Mouse (Mus musculus): ENCODE measurements around the gene BC025920. TPM values are rescaled to one million over a fixed set of nuclear protein-coding genes. Genes with fewer than 3 reads are reported as not detected.
A peak's percentile ranks its signal among the peaks of the same experiment; 100 is the strongest.

Gene BC025920
- polyA plus RNA-seq, 1 experiment from 2014 or later: 1.4 TPM

DNA sequence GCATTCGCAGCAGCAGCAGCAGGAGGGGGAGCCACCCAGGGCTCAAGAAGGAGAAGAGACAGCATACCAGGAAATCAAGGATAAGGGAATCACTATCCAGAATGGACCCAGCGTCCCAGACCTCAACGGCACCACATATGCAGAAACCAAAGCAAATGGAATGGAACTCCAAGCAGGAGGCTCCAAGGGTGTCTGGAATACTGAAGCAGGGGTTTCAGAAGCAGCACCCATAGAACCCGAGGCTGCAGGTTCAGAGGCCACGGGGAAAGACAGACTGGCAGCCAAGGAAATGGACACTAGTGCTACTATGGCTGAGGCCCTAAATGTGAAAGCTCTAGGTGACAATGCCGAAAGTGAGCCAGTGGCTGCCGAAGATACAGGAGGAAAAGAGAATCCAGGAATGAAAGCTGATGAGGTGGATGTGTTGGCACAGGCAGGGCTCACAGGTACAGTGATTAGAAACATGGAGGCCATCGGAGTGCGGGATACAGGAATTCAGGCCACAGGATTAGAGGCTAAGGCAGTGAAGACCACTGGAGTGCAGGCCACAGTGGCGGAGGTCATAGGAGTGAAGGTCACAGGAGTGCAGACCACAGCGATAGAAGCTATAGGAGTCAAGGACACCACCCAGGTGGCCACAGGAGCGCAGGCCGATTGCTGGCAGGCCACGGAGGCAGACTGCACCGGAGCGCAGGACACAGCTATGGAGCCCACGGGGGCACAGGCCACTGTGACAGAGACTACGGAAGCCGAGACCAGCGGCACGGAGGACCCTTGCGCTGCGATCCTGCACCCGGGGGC, 36.8 kb downstream of the BC025920 start:
- 24% methylated on average over 24 of the region's 24 CpGs for WGBS
- no peak for DNase-seq (ENCODE audit: low spot score)
- no peaks in the 10 kb centered on the region for H3K36me3 ChIP-seq

DNA sequence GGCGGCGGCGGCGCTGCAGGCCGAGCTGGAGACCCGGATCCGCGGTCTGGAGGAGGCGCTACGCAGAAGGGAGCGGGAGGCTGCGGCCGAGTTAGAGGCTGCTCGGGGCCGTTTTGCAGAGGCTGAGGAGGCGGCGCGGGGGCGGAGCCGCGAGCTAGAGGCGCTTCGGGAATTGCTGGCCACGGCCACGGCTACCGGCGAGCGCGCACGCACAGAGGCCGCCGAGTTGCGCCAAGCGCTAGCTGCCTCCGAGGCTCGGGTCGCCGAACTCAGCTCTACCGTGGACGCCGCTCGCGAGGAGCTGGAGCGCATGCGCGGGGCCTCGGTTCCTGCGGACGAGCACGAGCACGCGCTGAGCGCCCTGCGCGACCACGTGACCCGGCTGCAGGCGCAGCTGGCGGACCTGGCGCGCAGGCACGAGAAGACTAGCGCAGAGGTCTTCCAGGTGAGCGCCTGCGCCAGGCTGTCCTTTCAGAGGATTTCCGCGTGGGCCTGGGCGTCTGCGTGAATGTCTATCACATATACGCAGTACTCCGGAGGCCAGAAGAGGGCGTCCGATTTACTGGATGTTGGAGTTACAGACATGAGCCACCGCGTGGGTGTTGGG, 37.5 kb downstream of the BC025920 start:
- H3K4me3 ChIP-seq: peak overlapping the region; percentile 85
- WGBS: under 1% methylated on average over 75 of the region's 75 CpGs
- H3K36me3 ChIP-seq: no peaks in the 10 kb centered on the region
- H3K4me1 ChIP-seq: peaks cover 39% of the 10 kb centered on the region
- peak overlapping the region; percentile 96 for H3K27ac ChIP-seq (replicated peaks)
- H3K27me3 ChIP-seq (ENCODE audit: low read depth, poor library complexity, severe bottlenecking): peaks cover 24% of the 10 kb centered on the region; the same call in 1 of the 2 replicates
- peak; percentile 95 for DNase-seq (ENCODE audit: low spot score)
- no peaks in the 10 kb centered on the region for H3K9me3 ChIP-seq (replicated peaks)

More for the DNA sequence above, 36.8 kb downstream of the BC025920 start:
- Histone ChIP-seq H3K27ac (replicated peaks) (peak overlapping the region; percentile 96), H3K9me3 (replicated peaks) (no peaks in the 10 kb centered on the region), H3K4me1 (peaks cover 37% of the 10 kb centered on the region), H3K27me3 (ENCODE audit: low read depth, poor library complexity, severe bottlenecking) (peaks cover 24% of the 10 kb centered on the region; the same call in 1 of the 2 replicates), H3K4me3 (peak overlapping the region; percentile 85)

DNA sequence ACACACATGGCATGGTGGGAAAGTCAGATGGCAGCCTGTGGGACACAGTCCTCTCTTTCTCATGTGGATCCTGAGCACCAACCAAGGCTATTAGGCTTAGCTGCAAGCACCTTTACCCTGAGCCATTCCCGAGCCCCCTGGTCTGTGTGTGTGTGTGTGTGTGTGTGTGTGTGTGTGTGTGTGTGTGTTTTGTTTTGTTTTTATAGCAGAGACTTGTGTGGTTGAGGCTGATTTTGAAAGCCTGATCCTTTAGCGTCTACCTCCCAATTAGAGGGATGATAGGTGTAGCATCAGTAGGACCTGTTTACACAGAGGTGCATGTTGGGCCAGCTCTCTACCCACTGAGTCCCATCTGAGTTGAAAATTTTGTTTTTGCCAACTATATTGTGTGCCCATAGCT, 38.1 kb downstream of the BC025920 start:
- H3K4me1 ChIP-seq: peaks cover 41% of the 10 kb centered on the region
- H3K9me3 ChIP-seq (replicated peaks): no peaks in the 10 kb centered on the region
- DNase-seq (ENCODE audit: low spot score): no peak
- WGBS: 54% methylated on average over 2 of the region's 2 CpGs
- H3K36me3 ChIP-seq: no peaks in the 10 kb centered on the region
- H3K27ac ChIP-seq (replicated peaks): peak overlapping the region; percentile 96
- H3K27me3 ChIP-seq (ENCODE audit: low read depth, poor library complexity, severe bottlenecking): peaks cover 24% of the 10 kb centered on the region; the same call in 1 of the 2 replicates
- peak overlapping the region; percentile 85 for H3K4me3 ChIP-seq

DNA sequence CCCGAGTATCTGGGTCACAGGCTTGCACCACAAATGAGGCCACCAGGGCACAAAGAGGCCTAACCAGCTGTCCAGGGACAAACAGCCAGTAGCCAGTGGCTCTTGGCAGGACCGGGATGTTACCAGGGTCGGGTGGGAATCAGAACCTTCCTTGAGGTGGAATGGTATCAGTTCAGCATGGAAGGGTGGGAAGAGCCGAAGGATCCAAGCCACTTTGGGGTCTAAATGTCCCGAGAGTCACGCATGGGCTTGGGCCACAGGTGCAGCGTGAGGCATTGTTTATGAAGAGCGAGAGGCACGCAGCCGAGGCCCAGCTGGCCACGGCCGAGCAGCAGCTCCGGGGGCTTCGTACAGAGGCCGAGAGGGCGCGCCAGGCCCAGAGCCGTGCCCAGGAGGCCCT, 38.6 kb downstream of the BC025920 start:
- H3K36me3 ChIP-seq: no peaks in the 10 kb centered on the region
- H3K9me3 ChIP-seq (replicated peaks): no peaks in the 10 kb centered on the region
- WGBS: 89% methylated on average over 18 of the region's 18 CpGs
- H3K4me3 ChIP-seq: peak overlapping the region; percentile 85; the same call in 1 of the 2 replicates
- peaks cover 24% of the 10 kb centered on the region; the same call in 1 of the 2 replicates for H3K27me3 ChIP-seq (ENCODE audit: low read depth, poor library complexity, severe bottlenecking)
- no peak for DNase-seq (ENCODE audit: low spot score)
- peaks cover 41% of the 10 kb centered on the region for H3K4me1 ChIP-seq
- H3K27ac ChIP-seq (replicated peaks): no peak overlapping the region

DNA sequence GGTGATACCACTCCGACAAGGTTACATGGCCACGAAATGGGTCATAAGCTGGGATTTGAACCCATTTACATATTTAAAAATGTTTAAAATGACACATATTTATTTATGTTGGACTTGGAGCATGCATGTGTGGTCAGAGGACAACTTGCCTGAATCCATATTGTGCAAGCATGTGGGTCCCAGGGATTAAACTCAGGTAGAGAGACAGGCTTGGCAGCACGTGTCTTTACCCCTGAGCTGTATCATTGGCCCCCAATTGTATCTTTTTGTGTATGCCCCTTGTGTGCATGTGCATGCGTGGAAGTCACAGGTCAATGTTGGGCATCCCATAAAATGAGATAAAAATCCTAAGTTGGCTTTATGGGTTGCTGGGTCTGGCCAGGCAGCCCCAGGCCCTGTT, 39.3 kb downstream of the BC025920 start:
- peaks cover 3% of the 10 kb centered on the region for H3K9me3 ChIP-seq (replicated peaks)
- H3K4me1 ChIP-seq: peaks cover 47% of the 10 kb centered on the region
- peaks cover 3% of the 10 kb centered on the region for H3K36me3 ChIP-seq
- whole genome bisulfite sequencing: 91% methylated on average over 4 of the region's 4 CpGs
- peaks cover 24% of the 10 kb centered on the region; the same call in 1 of the 2 replicates for H3K27me3 ChIP-seq (ENCODE audit: low read depth, poor library complexity, severe bottlenecking)
- no peak overlapping the region for H3K4me3 ChIP-seq
- H3K27ac ChIP-seq (replicated peaks): no peak overlapping the region
- DNase-seq (ENCODE audit: low spot score): no peak

DNA sequence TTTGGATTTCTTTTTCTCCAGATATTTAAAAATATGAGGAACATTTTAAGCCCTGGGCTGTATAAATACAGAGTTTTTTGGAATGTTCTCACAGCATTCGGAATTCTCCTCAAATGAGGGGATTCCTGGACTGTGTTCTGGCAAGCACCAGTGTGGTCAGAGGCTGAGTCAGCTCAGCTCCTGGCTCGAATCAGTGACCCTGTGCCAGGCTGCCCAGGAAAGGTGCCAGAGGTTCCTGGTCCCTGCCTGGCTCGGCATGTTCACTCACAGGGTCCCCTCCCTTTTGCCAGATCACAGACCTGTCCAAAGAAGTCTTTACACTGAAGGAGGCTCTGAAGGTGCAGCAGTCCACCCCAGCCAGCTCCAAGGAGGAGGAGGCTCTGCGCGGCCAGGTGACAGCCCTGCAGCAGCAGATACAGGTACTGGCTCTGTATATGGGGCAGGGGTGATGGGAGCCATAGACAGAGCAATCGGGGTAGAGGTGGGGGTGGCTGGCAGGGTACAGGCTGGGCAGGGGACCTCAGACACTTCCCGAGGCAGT, 40.0 kb downstream of the BC025920 start:
- Histone ChIP-seq H3K4me1 (peaks cover 44% of the 10 kb centered on the region), H3K27ac (replicated peaks) (no peak overlapping the region), H3K4me3 (no peak overlapping the region), H3K9me3 (replicated peaks) (peaks cover 10% of the 10 kb centered on the region), H3K36me3 (peaks cover 10% of the 10 kb centered on the region), H3K27me3 (ENCODE audit: low read depth, poor library complexity, severe bottlenecking) (peaks cover 24% of the 10 kb centered on the region; the same call in 1 of the 2 replicates)
- DNase-seq (ENCODE audit: low spot score): no peak
- WGBS: 78% methylated on average over 7 of the region's 7 CpGs

DNA sequence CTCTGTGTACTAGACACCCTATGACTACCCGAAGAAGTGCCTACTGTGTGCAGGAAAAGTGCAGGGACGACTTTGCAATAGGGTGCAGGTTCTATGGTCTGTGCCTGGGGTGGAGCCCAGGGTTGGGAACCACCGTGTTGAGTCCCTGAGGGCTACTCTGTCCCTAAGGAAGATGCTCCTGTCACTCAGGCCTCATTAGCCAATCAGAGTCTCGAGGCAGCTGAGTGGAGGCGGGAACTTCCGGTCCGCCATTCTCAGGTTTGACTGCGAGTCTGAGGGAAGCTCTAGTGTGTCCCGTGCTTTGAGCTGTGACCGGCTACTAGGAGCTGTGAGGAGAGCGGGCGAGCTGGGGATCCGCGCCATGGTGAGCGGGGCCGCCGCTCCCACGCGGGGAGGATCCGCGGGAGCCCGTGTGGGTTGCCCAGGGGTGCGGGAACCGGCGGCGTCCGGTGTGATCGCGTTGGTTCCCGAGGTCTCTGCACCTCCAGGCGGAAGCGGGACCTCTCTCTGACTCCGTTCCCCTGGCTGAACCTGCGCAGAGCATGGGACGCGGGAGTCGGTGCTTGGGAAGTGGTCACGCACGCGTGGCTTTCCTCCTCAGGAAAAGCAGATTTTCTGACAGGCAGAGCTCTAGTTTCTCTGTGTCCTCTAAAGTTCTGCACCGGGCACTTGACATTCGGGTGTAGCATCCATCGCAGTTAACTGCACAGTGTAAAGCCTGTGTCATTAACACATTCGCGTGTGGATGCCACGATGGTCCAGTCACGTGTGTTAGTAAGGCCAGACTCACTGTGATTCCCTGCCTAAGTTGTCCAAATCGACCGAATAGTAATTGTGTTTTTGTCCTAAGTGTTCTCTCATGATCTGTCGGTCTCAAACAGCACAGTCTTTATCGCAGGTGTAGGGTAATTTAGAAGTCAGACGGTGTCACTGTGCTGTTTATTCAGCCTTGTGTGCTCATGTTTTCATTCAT, 43.0 kb downstream of the BC025920 start, which contains the start of gene Gm10778:
Gene Gm10778 (plus strand): TSS at position 257 of the 973 bp plus-strand sequence.
- 5% methylated on average over 34 of the region's 52 CpGs for WGBS
- Histone ChIP-seq H3K4me1 (peaks cover 18% of the 10 kb centered on the region), H3K4me3 (peak within 1 kb of the TSS; percentile 62), H3K36me3 (peaks cover 40% of the 10 kb centered on the region), H3K9me3 (replicated peaks) (peaks cover 39% of the 10 kb centered on the region), H3K27ac (replicated peaks) (peak within 1 kb of the TSS; percentile 88), H3K27me3 (ENCODE audit: low read depth, poor library complexity, severe bottlenecking) (peaks cover 14% of the 10 kb centered on the region; the same call in 1 of the 2 replicates)
- DNase-seq (ENCODE audit: low spot score): peak; percentile 92

DNA sequence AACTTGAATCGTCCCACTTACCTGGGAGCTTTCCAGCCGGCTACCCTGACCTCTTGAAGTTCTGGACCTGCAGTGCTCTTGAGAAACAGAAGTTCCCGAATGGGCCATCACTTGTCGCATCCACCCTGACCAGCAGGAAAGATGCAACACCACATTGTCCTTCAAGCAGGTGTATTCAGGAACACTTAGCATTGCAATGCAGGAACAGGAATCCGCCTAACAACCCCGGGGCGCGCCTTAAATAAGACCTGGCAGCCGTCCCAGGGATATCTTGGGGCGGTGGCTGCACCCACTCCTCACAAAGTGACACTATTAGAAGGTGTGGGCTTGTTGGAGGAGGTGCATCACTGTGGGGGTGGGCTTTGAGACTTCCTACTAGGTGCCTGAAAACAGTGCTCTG, 49.1 kb downstream of the BC025920 start:
- peaks cover 86% of the 10 kb centered on the region for H3K36me3 ChIP-seq
- H3K4me3 ChIP-seq: no peak overlapping the region
- no peak overlapping the region for H3K27ac ChIP-seq (replicated peaks)
- H3K9me3 ChIP-seq (replicated peaks): peaks cover 90% of the 10 kb centered on the region
- H3K27me3 ChIP-seq (ENCODE audit: low read depth, poor library complexity, severe bottlenecking): no peaks in the 10 kb centered on the region
- no peak for DNase-seq (ENCODE audit: low spot score)
- 95% methylated on average over 10 of the region's 10 CpGs for WGBS
- 0 out of 2 replicates have a peak, but pooled peaks cover 2% of the 10 kb centered on the region for H3K4me1 ChIP-seq

DNA sequence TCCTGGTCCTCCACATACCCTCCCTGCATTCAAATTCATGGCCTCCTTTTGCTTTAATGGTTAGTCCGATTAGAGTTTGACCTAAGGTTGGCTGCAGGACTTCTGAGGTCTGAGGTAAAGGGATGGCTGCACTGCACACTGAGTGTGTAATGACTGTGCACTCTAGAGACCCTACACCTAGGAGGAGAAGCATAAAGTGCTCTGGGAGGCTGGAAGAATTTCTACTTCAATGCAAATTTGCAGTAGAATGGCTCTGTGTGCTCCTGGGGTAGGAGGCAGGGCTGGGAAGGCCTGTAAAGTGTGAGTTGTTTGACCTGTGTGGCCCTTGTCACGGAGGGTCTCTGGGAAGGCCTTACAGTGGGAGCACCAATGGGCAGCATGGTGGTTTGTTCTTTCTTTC, 50.1 kb downstream of the BC025920 start:
- 97% methylated on average over 2 of the region's 2 CpGs for WGBS
- Histone ChIP-seq H3K27ac (replicated peaks) (no peak overlapping the region), H3K36me3 (peaks cover 80% of the 10 kb centered on the region), H3K9me3 (replicated peaks) (peaks cover 84% of the 10 kb centered on the region), H3K4me1 (no peaks in the 10 kb centered on the region), H3K4me3 (no peak overlapping the region), H3K27me3 (ENCODE audit: low read depth, poor library complexity, severe bottlenecking) (no peaks in the 10 kb centered on the region)
- no peak for DNase-seq (ENCODE audit: low spot score)

All from midbrain, embryonic 10.5 days (tissue).